In the genomic region with DNA sequence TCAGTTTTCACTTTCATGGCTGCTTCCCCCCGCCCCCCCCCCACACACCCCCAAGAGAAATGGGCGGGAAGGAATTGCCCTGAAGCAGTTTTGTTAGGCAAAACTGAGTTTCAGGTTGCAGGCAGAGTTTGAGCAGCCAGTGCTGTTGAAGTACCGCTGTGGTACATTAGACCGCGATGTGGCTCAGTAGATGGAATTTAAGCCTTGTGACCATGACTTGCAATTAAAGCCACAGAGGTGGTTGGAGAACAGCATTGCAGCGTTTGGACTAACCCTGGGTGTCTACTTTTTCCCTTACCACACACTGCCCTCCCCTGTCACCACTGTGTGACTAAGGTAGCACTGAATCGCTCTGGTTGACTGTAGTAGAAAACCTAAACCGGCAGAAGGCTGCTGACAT, we compare ENCODE assay signal across 11 mouse cellular contexts. TPM values are rescaled to one million over a fixed set of nuclear protein-coding genes. Genes with fewer than 3 reads are reported as not detected.
A peak's percentile ranks its signal among the peaks of the same experiment; 100 is the strongest.
DNase-seq lines count a peak whose midpoint lies in the region; ATAC-seq and TF ChIP-seq lines count a peak whose summit lies in the region.
"Had no signal": no experiment of that assay in that cellular context is flagged by ENCODE, and none has a peak within 500 bp of the region (broad histone marks: within the 10 kb centered on the region; RNA-seq: fewer than 3 reads in every experiment).

No protein-coding gene starts in this region.

- peak; percentile 75 for DNase-seq in Patski (ENCODE audit: low read depth, low spot score)
- no peak for DNase-seq in spleen, adult 18-20 months
- no peak for DNase-seq in adrenal gland, postnatal 14 days
- DNase-seq in ovary, postnatal 10 days (ENCODE audit: low spot score) = no peak
- DNase-seq: adrenal gland, postnatal 10 days; lung, embryonic 14.5 days had no signal

- no peaks in the 10 kb centered on the region for H3K4me1 ChIP-seq in embryonic facial prominence, embryonic 15.5 days
- H3K4me1 ChIP-seq: neural tube, embryonic 15.5 days had no signal

- no peaks in the 10 kb centered on the region for H3K27me3 ChIP-seq in Patski
- H3K27me3 ChIP-seq in embryonic facial prominence, embryonic 15.5 days = no peaks in the 10 kb centered on the region
- H3K27me3 ChIP-seq: neural tube, embryonic 15.5 days had no signal

- CTCF ChIA-PET in Patski (lab: Charles Lee) = interaction anchor here (0.7 kb wide), 1 partner anchor 432 kb away, joined by 3 read pairs; no protein-coding TSS in a partner anchor

- peak; percentile 91 for ATAC-seq in Patski
- ATAC-seq in embryonic facial prominence, embryonic 15.5 days (ENCODE audit: insufficient number of reproducible peaks, low FRiP score, low TSS enrichment, low read depth) = peak; percentile 69; the same call in 1 of the 2 replicates
- ATAC-seq in inflammation-experienced regulatory T-cells, adult 6 months = peak; percentile 20
- ATAC-seq in megakaryocyte-erythroid progenitor cell, adult 5-6 weeks (replicated peaks; ENCODE audit: low FRiP score, low TSS enrichment, poor library complexity, severe bottlenecking) = peak; percentile 75
- ATAC-seq: hindbrain, embryonic 16.5 days had no signal

- POLR2A ChIA-PET in Patski (lab: Charles Lee) = no interaction called here

- peak overlapping the region; percentile 31 for H3K4me2 ChIP-seq in embryonic facial prominence, embryonic 15.5 days (replicated peaks)
- H3K4me2 ChIP-seq: lung, embryonic 14.5 days; neural tube, embryonic 15.5 days had no signal

- no peak overlapping the region for H3K27ac ChIP-seq in embryonic facial prominence, embryonic 15.5 days (replicated peaks)
- H3K27ac ChIP-seq: neural tube, embryonic 15.5 days had no signal

- no peak overlapping the region for H3K4me3 ChIP-seq in embryonic facial prominence, embryonic 15.5 days (replicated peaks)
- H3K4me3 ChIP-seq: neural tube, embryonic 15.5 days had no signal

- H3K9ac ChIP-seq in embryonic facial prominence, embryonic 15.5 days = no peak overlapping the region
- H3K9ac ChIP-seq: lung, embryonic 14.5 days; neural tube, embryonic 15.5 days had no signal

- in situ Hi-C loops in Patski (cut with MboI; ENCODE audit: low pct_unique_long_range_greater_than_20kb) = no loop called here

- TF ChIP-seq CTCF in Patski (IDR thresholded peaks at IDR 0.05) = peak; percentile 37

- no peaks in the 10 kb centered on the region for H3K36me3 ChIP-seq in embryonic facial prominence, embryonic 15.5 days
- H3K36me3 ChIP-seq: neural tube, embryonic 15.5 days had no signal

- 17% methylated on average over 8 of the region's 8 CpGs for WGBS in embryonic facial prominence, embryonic 15.5 days

- H3K9me3 ChIP-seq in embryonic facial prominence, embryonic 15.5 days (replicated peaks) = no peaks in the 10 kb centered on the region
- H3K9me3 ChIP-seq: neural tube, embryonic 15.5 days had no signal

RNA-seq across cellular contexts. Expression of a gene that starts 0.8 kb away (rescaled TPM):
- 0.01 TPM for polyA plus RNA-seq in Patski (2021)
- polyA plus RNA-seq in embryonic facial prominence, embryonic 15.5 days (2015; fragmentation: Nextera tagmentation; extraction: Ambion mirVana) = 0.29 and 0.50 TPM in 2 replicates
- polyA plus RNA-seq in inflammation-experienced regulatory T-cells, adult 6 months (2017; shearing (Covaris generic)) = under 1 TPM; 0.40 to 0.55 (median 0.45) TPM
- 0.66 TPM in 1 of 2 replicates, not detected in the other for total RNA-seq in megakaryocyte-erythroid progenitor cell, adult 5-6 weeks (2014; fragmentation: Nextera tagmentation)
- total RNA-seq in megakaryocyte-erythroid progenitor cell, adult 5-6 weeks (2017) = 1.1 and 1.6 TPM in 2 replicates
- 0.26 and 0.83 TPM in 2 replicates for total RNA-seq in adrenal gland, postnatal 14 days (2021)
- polyA plus RNA-seq: lung, embryonic 14.5 days had no signal

RNA-seq across cellular contexts. Expression of a gene that starts 22.1 kb away (rescaled TPM):
- 3.8 TPM for polyA plus RNA-seq in Patski (2021)
- 4.9 and 5.3 TPM in 2 replicates for polyA plus RNA-seq in embryonic facial prominence, embryonic 15.5 days (2015; fragmentation: Nextera tagmentation; extraction: Ambion mirVana)
- 1 to 10 TPM; 2.6 to 6.8 (median 3.4) TPM for polyA plus RNA-seq in inflammation-experienced regulatory T-cells, adult 6 months (2017; shearing (Covaris generic))
- 46.2 and 56.2 TPM in 2 replicates for total RNA-seq in megakaryocyte-erythroid progenitor cell, adult 5-6 weeks (2014; fragmentation: Nextera tagmentation)
- 22.7 and 36.1 TPM in 2 replicates for total RNA-seq in megakaryocyte-erythroid progenitor cell, adult 5-6 weeks (2017)
- 1.8 and 2.1 TPM in 2 replicates for total RNA-seq in adrenal gland, postnatal 14 days (2021)

RNA-seq across cellular contexts. Expression of a gene that starts 54.7 kb away (rescaled TPM):
- polyA plus RNA-seq in Patski (2021) = not detected
- polyA plus RNA-seq in embryonic facial prominence, embryonic 15.5 days (2015; fragmentation: Nextera tagmentation; extraction: Ambion mirVana) = 7.7 and 9.4 TPM in 2 replicates
- polyA plus RNA-seq in inflammation-experienced regulatory T-cells, adult 6 months (2017; shearing (Covaris generic)) = 100 to 1,000 TPM; 180 to 219 (median 188) TPM
- total RNA-seq in megakaryocyte-erythroid progenitor cell, adult 5-6 weeks (2014; fragmentation: Nextera tagmentation) = 31.7 and 39.9 TPM in 2 replicates
- 66.9 and 104 TPM in 2 replicates for total RNA-seq in megakaryocyte-erythroid progenitor cell, adult 5-6 weeks (2017)
- 12.2 and 27.7 TPM in 2 replicates for total RNA-seq in adrenal gland, postnatal 14 days (2021)

Comparison
In these comparisons a context has a peak if more than half of its experiments do, and no peak if none do; other contexts are left out.
1. ATAC-seq: peak in every context shown above with its lines; median percentile 91 in Patski; 75 in megakaryocyte-erythroid progenitor cell, adult 5-6 weeks; 69 in embryonic facial prominence, embryonic 15.5 days; 20 in inflammation-experienced regulatory T-cells, adult 6 months.
2. RNA of a gene that starts 54.7 kb away (polyA plus RNA-seq): 180 to 219 TPM in inflammation-experienced regulatory T-cells, adult 6 months; 7.7 to 9.4 TPM in embryonic facial prominence, embryonic 15.5 days and not detected in Patski (single experiment); every median in the first group is over 10 times any median in the second.